Mouse (Mus musculus): ENCODE data around the gene Sec24c.
A peak's percentile ranks its signal among the peaks of the same experiment; 100 is the strongest.

The Sec24c gene

GRCm38 (mm10) chr14:20659687-20660086 lies 14.4 kb upstream of the Sec24c start:
- no peak for DNase-seq (ENCODE audit: low read depth, low spot score)

DNA sequence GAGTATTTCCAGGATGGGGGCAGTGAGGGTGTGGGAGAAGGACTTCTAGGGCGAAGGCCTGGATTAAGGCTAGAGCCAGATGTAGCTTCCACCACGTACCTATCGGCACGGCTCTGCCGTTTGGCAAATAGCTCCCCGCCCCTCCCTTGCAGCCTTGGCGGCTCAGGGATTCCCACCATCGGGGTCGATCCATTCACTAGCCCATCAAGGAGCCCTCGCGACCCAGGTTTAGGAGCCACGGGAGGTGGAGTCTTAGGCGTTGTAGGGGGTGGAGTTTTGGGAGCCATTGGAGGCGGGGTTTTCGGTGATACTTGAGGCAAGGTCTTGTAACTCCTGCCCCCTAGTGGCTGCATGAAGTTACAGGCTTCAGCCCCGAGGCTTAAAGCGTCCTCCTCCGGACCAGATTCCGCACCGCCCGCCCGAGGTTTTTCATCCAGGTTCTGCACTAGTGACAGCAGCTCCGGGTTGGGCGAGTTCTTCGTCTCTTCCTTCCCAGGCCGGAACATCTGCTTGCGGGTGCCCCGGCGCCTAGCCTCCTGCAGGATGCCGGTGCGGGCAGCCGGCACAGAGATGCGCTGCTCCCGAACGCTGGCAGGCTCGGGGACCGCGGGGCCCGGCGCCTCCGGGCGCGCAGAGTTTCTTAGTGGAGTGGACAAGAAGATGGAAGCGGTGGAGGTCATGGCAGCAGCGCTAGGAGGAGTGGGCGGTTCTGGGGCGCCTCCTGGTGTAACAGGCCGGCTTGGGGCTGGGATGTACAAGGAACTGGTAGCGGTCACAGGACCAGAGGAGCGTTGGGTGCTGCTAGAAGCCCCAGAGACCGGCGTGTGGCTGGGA lies 13.1 kb upstream of the Sec24c start:
- peak; percentile 96 for DNase-seq (ENCODE audit: low read depth, low spot score)

DNA sequence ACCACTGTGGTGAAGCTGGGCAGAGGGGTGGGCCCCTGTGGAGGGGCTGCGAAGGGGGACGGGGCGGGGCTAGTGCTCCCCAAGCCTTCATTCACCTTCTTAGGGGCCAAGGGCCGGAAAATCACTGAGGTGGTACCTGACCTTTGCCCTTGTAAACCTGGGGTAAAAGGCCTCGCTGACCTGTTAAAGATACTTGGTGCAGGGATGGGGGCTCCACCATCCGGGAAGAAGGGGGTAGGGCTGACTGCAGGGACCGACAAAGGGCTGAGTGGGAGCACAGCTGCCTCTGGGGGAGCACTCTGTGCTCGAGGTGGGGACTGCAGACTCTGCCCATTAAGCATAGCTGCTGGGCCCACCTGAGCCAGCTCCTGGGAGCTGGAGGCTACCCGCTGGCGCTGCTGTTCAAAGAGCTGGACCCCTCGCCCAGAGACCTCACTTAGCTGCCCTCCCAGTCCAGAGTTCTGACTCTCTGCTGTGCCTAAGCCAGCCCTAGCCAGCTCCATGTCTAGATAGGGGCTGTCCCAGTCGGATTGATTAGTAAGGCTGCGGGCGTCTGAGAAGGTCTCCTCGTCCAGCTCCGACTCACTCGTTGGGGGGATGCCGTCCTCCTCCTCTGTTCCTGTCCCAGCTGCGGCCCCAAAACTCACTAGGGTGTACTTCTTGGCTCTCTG lies 12.3 kb upstream of the Sec24c start:
- no peak for DNase-seq (ENCODE audit: low read depth, low spot score)

DNA sequence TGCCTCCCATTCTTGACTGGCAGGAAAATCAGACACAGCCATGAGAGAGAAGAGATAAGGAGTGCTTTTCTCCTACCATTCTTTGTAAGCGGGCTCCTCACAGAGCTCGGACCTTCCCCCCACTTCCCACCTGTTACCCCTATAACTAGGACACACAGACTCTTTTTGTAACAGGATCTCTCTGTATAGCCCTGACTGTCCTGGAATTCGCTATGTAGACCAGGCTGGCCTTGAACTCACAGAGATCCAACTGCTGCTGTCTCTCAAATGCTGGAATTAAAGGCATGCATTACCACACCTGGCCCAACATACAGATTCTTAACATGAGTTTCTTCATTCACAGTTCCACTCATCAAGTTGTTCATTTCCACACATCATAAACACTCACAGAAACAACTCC lies 11.4 kb upstream of the Sec24c start:
- no peak for DNase-seq (ENCODE audit: low read depth, low spot score)

GRCm38 (mm10) chr14:20663601-20664000 lies 10.5 kb upstream of the Sec24c start:
- no peak for DNase-seq (ENCODE audit: low read depth, low spot score)

DNA sequence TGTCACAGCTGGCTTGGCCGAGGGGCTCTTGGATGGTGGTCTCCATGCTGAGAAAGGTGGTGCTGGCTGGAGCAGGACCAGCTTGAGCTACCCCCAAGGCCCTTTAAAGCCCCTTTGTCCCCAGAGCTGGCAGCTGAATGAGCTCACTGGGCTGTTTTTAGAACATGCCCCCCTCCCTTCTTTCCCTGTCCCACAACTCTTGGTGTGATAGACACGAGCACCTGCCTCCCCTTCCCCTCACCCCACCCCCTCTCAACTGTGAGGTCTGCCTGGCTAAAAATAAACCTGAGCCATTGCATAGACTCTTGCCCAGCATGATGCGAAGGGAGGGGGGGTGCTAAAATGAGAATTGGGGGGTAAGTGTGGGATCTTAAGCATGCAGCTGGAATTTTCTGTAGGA lies 9.7 kb upstream of the Sec24c start:
- DNase-seq (ENCODE audit: low read depth, low spot score), result no peak

DNA sequence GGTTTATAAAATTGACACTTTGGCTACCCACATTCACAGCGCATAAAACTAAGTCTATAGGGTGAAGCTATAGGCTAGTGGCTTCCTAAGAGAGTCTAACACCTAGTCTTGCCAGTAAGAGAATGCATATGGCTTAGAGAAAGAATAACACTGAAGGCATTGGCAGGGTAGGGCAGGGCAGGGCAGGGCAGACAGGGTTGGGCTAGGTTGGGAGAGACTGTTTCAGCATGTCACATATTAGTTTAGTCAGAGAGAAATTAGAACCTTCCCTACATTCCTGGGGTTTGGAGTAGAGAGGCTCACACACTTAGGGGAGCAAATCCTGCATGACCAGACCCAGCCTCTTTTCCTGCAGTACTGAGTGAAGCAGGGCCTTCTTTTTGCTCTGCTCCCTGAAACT lies 6.6 kb upstream of the Sec24c start:
- DNase-seq (ENCODE audit: low read depth, low spot score), result no peak

DNA sequence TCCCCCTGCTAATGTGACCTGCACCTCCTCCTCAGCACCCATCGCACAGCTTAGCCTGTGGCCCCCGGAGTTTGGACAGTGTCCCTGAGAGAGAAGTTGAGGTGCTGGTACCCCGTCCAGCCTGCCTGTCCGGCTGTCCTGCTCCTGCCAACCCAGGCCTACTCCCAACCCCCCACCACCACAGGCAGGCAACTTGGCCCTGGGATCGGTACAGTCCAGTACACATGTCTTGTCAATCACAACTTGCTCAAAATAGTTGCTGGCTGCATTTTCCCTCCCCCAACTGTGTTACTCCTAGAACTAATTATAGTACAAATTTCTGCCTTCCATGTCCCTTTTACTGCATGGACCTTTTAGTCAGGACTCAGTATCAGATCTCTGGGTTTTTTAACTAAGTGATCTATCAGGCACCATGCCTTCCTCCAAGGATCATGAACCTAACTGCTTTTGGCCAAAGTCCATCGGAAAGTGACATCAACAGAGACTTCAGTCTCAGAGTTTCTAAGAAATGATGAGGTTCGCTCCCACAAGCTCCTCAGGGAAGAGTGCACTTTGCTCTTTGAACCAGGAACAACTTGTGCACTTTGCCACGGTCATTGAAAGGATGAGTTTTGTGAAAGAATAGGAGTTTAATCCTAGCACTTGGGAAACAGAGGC lies 5.8 kb upstream of the Sec24c start, which contains the start of gene Synpo2l:
Gene Synpo2l, minus strand, starts transcription at position 201 of the 657 bp plus-strand sequence.
- no peak for DNase-seq (ENCODE audit: low read depth, low spot score)

GRCm38 (mm10) chr14:20672990-20673389 lies 1.1 kb upstream of the Sec24c start:
- peak; percentile 69 for DNase-seq (ENCODE audit: low read depth, low spot score)

DNA sequence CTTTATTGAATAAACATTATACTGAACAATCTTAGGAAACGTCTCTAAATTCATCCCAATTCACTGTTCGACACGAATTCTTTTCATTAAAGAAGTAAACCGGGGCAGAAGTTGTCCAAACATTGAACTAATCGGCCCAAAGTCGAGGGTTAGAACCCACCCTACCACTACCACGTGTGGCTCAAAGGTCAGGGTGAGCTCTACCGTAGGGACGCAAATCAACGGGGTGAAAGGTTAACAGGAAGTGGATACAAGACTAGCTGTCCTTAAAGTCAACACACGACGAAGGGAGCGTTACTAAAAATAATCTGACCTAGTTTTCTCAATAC lies 409 bp upstream of the Sec24c start:
- DNase-seq (ENCODE audit: low read depth, low spot score), result no peak

- no peak for DNase-seq (ENCODE audit: low read depth, low spot score)
Measured at GRCm38 (mm10) chr14:20677906-20678305, 3.8 kb downstream of the Sec24c start.

DNA sequence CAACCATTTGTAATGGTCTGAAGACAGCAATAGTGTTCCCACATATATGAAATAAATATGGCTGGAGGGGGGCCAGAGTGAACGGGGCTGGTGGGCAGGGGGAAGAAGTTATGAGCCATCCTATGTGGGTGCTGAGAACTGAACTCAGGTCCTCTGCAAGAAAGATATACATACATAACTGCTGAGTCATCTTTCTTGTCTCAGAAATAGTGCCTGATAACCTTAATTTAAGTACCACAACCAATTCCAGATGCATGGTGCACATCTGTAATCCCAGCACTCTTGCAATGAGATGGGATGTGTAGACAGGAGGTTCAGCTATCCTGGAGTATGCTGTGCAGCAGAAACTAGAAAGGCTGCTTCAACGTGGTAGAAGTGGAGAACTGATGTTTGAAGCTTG lies 7.6 kb downstream of the Sec24c start:
- no peak for DNase-seq (ENCODE audit: low read depth, low spot score)

DNA sequence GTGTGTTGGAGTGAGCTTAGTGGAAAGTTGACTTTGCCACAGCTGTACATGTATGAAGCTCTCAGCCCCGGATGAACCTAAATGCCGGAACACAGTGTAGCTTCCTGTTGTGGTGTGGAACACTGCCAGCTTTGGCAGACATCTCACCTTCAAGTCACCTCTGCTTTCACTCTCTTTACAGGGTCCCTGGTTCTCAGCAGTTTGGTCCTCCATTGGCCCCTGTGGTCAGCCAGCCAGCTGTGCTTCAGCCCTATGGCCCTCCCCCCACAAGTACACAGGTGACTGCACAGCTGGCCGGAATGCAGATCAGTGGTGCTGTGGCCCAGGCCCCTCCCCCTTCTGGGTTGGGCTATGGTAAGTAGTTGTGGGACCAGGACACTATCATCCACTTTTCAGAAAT lies 8.4 kb downstream of the Sec24c start:
- DNase-seq (ENCODE audit: low read depth, low spot score), result no peak

DNA sequence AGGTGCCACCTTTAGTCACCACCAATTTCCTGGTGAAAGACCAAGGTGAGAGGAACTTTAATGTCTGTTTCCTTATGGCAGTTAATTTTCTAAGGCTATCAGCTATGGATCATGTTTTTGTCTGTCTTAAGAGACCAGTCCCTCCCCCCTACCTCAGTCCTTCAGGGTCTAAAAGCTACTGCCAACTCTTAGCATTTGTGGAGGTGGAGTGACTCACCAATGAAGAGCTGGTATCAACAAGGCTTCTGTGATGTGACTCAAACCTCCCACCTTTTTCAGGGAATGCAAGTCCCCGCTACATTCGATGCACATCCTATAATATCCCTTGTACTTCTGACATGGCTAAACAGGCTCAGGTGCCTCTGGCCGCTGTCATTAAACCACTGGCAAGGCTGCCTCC lies 12.5 kb downstream of the Sec24c start:
- no peak for DNase-seq (ENCODE audit: low read depth, low spot score)

DNA sequence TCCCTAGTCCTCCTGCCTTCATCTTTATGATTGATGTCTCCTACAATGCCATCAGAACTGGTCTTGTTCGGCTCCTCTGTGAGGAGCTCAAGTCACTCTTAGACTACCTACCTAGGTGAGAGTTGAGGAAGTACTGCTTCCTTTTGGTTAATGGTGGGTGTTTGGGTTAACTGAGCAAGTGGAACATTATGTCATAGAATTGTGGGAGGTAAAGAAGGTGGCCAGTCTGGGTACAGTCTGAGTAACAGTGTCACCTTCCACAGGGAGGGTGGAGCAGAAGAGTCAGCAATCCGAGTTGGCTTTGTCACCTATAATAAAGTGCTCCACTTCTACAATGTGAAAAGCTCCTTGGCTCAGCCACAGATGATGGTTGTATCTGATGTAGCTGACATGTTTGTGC lies 14.9 kb downstream of the Sec24c start:
- no peak for DNase-seq (ENCODE audit: low read depth, low spot score)

- DNase-seq (ENCODE audit: low read depth, low spot score), result no peak
Measured at GRCm38 (mm10) chr14:20691772-20692171, 17.7 kb downstream of the Sec24c start.

DNA sequence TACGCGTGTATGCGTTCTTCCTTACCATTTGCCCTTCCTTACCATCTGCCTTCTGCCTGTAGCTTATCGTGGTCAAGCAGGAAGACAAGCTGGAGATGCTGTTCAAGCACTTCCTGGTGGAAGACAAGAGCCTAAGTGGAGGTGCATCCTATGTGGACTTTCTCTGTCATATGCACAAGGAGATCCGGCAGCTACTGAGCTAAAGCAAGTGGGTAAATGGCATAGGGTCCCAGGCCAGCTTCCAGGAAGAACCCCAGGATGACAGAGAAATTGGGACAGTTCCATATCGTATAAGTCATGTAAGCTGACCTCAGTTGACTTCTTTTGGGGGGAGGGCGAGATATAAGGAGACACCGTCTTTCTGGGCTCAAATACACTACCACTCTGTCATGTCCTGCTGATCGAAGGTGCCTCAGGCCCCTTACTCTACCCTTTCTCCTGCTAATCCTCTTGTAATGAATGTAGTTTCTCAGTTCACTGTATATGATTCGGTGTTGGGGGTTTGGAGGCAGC lies 19.5 kb downstream of the Sec24c start:
- DNase-seq (ENCODE audit: low read depth, low spot score), result no peak

DNA sequence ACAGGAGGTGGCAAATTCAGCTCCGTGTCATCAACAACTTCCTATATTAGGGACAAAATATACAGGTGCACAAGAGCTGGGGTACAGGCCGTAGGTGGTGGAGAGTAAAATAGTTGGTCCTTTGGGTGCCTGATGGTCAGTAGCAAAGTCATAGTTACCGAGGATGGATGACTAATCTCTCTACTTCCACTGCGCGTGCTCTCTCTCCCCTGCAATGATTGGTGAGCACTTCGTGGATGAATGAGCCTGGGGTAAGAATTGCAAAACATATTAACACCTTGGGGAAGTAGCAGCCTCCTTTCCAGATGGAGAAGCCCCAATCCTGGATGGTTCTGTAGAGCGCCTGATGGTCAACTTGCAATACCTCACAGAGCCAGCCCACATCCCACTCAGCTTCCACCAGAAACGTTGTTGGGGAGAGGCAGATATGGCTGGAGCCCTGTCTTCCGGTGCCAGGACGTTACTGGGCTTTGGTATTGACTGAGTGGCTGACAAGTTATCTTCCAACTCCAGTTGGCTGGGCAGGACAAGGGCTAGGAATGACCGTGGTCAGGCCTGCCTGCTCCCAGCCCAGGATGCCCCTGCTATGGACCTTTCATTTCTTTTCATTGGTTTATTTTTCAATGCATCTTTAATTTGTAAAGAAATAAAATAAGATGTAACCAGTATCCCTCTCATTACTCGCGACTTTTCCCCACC lies 20.2 kb downstream of the Sec24c start:
- DNase-seq (ENCODE audit: low read depth, low spot score), result peak; percentile 18

DNA sequence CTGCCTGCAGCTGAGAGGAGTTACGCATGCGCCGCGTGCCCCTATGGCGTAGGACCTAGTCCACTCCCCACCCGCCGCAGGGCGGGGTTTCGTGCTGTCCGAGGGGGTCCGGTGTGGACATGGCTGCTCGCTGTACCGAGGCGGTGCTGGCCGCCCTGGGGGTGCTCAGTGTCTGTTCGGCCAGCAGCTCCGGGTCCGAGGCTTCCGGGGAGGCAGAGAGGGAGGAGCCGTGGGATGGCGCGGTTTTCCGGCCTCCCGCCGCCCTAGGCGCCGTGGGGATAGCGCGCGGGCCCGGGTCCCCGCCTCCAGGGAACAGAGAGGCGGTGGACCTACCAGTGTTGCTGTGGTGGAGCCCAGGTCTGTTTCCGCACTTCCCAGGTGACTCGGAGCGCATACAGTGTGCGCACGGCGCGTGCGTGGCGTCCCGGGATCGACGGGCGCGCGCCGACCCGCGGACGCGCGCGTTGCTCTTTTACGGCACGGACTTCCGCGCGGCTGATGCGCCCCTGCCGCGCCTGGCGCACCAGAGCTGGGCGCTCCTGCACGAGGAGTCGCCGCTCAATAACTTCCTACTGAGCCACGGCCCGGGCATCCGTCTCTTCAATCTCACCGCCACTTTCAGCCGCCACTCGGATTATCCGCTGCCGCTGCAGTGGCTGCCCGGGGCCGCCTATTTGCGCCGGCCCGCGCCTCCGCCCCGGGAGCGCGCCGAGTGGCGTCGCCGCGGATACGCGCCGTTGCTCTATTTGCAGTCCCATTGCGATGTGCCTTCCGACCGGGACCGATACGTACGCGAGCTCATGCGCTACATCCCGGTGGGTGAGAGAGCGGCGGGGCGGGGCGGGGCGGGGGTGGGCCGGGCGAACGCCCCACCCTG lies 21.0 kb downstream of the Sec24c start, which contains the start of gene Fut11:
Gene Fut11, plus strand, starts transcription at position 85 of the 877 bp plus-strand sequence.
- peak; percentile 76 for DNase-seq (ENCODE audit: low read depth, low spot score)

DNA sequence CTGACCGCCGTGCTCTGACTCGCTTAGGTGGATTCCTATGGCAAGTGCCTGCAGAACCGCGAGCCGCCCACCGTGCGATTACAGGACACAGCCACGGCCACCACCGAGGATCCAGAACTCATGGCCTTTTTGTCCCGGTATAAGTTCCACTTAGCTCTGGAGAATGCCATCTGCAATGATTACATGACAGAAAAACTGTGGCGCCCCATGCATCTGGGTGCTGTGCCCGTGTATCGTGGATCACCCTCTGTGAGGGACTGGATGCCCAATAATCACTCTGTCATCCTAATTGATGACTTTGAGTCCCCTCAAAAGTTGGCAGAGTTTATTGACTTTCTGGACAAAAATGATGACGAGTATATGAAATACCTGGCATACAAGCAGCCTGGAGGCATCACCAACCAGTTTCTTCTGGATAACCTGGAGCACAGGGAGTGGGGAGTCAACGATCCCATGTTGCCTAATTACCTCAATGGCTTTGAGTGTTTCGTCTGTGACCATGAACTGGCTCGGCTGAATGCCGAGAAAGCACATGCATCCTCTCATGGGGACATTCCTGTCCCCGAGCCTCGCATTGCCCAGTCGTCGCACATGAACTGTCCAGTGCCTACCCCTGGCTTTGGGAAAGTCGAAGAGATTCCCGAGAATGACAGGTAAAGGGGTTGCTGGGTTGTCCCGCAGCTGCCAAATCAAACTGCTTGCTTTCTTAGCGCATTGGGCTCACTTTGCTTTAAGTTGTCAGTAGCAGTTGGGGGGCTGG lies 21.8 kb downstream of the Sec24c start:
- DNase-seq (ENCODE audit: low read depth, low spot score), result peak; percentile 10

Data from 3T3-L1 (cell line).